Mouse (Mus musculus): ENCODE results near the gene Vmn2r19. TPM values are rescaled to one million over a fixed set of nuclear protein-coding genes. Genes with fewer than 3 reads are reported as not detected.
A peak's percentile ranks its signal among the peaks of the same experiment; 100 is the strongest.
"Not testable (repeated sequence)": the region's sequence is repeated elsewhere in the genome, so short reads cannot be mapped to it uniquely, and the experiment has no call there.

Gene Vmn2r19
- polyA plus RNA-seq, 1 experiment from 2014 or later = not detected

- no peak overlapping the region for H3K9ac ChIP-seq (ENCODE audit: low read depth, low read length)
- no peak overlapping the region for H3K27ac ChIP-seq (ENCODE audit: low read length)
- H3K36me3 ChIP-seq (ENCODE audit: control insufficient read depth, insufficient read depth) = no peaks in the 10 kb centered on the region
- H3K4me3 ChIP-seq (ENCODE audit: low read depth, low read length) = no peak overlapping the region
- no peaks in the 10 kb centered on the region for H3K27me3 ChIP-seq (ENCODE audit: control insufficient read depth, insufficient read depth, low read depth, low read length)
- 15% methylated on average over 2 of the region's 2 CpGs for WGBS (ENCODE audit: insufficient replicate concordance)
- no peak for ATAC-seq (ENCODE audit: low read depth)
- peaks cover 11% of the 10 kb centered on the region for H3K4me1 ChIP-seq (ENCODE audit: control insufficient read depth, low read depth, low read length)
- no peak overlapping the region for H3K4me2 ChIP-seq (ENCODE audit: low read depth, low read length)
- H3K9me3 ChIP-seq (replicated peaks; ENCODE audit: control insufficient read depth, low read length) = no peaks in the 10 kb centered on the region
Observed at GRCm38 (mm10) chr6:123286311-123286710, 21.8 kb upstream of the Vmn2r19 start.

- H3K4me1 ChIP-seq (ENCODE audit: control insufficient read depth, low read depth, low read length) = peaks cover 15% of the 10 kb centered on the region
- WGBS (ENCODE audit: insufficient replicate concordance) = 19% methylated on average over 10 of the region's 10 CpGs
- H3K4me2 ChIP-seq (ENCODE audit: low read depth, low read length) = peak overlapping the region; percentile 36
- H3K27me3 ChIP-seq (ENCODE audit: control insufficient read depth, insufficient read depth, low read depth, low read length) = no peaks in the 10 kb centered on the region
- H3K27ac ChIP-seq (ENCODE audit: low read length) = peak overlapping the region; percentile 26; the same call in 1 of the 2 replicates
- H3K9me3 ChIP-seq (replicated peaks; ENCODE audit: control insufficient read depth, low read length) = no peaks in the 10 kb centered on the region
- no peak overlapping the region for H3K9ac ChIP-seq (ENCODE audit: low read depth, low read length)
- no peak for ATAC-seq (ENCODE audit: low read depth)
- H3K36me3 ChIP-seq (ENCODE audit: control insufficient read depth, insufficient read depth) = no peaks in the 10 kb centered on the region
- no peak overlapping the region for H3K4me3 ChIP-seq (ENCODE audit: low read depth, low read length)
Observed at GRCm38 (mm10) chr6:123288931-123289330, 19.2 kb upstream of the Vmn2r19 start.

GRCm38 (mm10) chr6:123289753-123290152, 18.4 kb upstream of the Vmn2r19 start, which contains the start of gene Clec4e:
TSS of gene Clec4e (minus strand) at chr6:123289870.
- WGBS (ENCODE audit: insufficient replicate concordance) = 42% methylated on average over 4 of the region's 4 CpGs
- no peaks in the 10 kb centered on the region for H3K9me3 ChIP-seq (replicated peaks; ENCODE audit: control insufficient read depth, low read length)
- H3K4me3 ChIP-seq (ENCODE audit: low read depth, low read length) = no peak within 1 kb of the TSS
- ATAC-seq (ENCODE audit: low read depth) = no peak
- H3K27ac ChIP-seq (ENCODE audit: low read length) = peak within 1 kb of the TSS; percentile 26; the same call in 1 of the 2 replicates
- H3K27me3 ChIP-seq (ENCODE audit: control insufficient read depth, insufficient read depth, low read depth, low read length) = no peaks in the 10 kb centered on the region
- H3K4me1 ChIP-seq (ENCODE audit: control insufficient read depth, low read depth, low read length) = peaks cover 16% of the 10 kb centered on the region
- no peaks in the 10 kb centered on the region for H3K36me3 ChIP-seq (ENCODE audit: control insufficient read depth, insufficient read depth)
- no peak within 1 kb of the TSS for H3K9ac ChIP-seq (ENCODE audit: low read depth, low read length)
- H3K4me2 ChIP-seq (ENCODE audit: low read depth, low read length) = peak within 1 kb of the TSS; percentile 36

GRCm38 (mm10) chr6:123292751-123293400, 15.3 kb upstream of the Vmn2r19 start:
- peak overlapping the region; percentile 50 for H3K4me2 ChIP-seq (ENCODE audit: low read depth, low read length)

GRCm38 (mm10) chr6:123293509-123293908, 14.6 kb upstream of the Vmn2r19 start:
- H3K27ac ChIP-seq (ENCODE audit: low read length) = peak overlapping the region; percentile 90
- peak overlapping the region; percentile 42 for H3K4me2 ChIP-seq (ENCODE audit: low read depth, low read length)
- peak overlapping the region; percentile 30; the same call in 1 of the 2 replicates for H3K9ac ChIP-seq (ENCODE audit: low read depth, low read length)
- H3K27me3 ChIP-seq (ENCODE audit: control insufficient read depth, insufficient read depth, low read depth, low read length); H3K36me3 ChIP-seq (ENCODE audit: control insufficient read depth, insufficient read depth); H3K9me3 ChIP-seq (replicated peaks; ENCODE audit: control insufficient read depth, low read length); H3K4me3 ChIP-seq (ENCODE audit: low read depth, low read length): not testable (repeated sequence)
- ATAC-seq (ENCODE audit: low read depth) = peak; percentile 38
- H3K4me1 ChIP-seq (ENCODE audit: control insufficient read depth, low read depth, low read length) = peaks cover 19% of the 10 kb centered on the region
- 43% methylated on average over 11 of the region's 11 CpGs for WGBS (ENCODE audit: insufficient replicate concordance)

More at GRCm38 (mm10) chr6:123292751-123293400, 15.3 kb upstream of the Vmn2r19 start:
- WGBS (ENCODE audit: insufficient replicate concordance) = 79% methylated on average over 1 of the region's 1 CpGs
- peak overlapping the region; percentile 52 for H3K9ac ChIP-seq (ENCODE audit: low read depth, low read length)
- ATAC-seq (ENCODE audit: low read depth) = peak; percentile 98
- no peaks in the 10 kb centered on the region for H3K36me3 ChIP-seq (ENCODE audit: control insufficient read depth, insufficient read depth)
- no peak overlapping the region for H3K4me3 ChIP-seq (ENCODE audit: low read depth, low read length)
- H3K4me1 ChIP-seq (ENCODE audit: control insufficient read depth, low read depth, low read length) = peaks cover 19% of the 10 kb centered on the region
- no peaks in the 10 kb centered on the region for H3K9me3 ChIP-seq (replicated peaks; ENCODE audit: control insufficient read depth, low read length)
- H3K27me3 ChIP-seq (ENCODE audit: control insufficient read depth, insufficient read depth, low read depth, low read length) = no peaks in the 10 kb centered on the region
- H3K27ac ChIP-seq (ENCODE audit: low read length) = peak overlapping the region; percentile 98

GRCm38 (mm10) chr6:123296687-123297086, 11.4 kb upstream of the Vmn2r19 start:
- ATAC-seq (ENCODE audit: low read depth) = 0 out of 2 replicates have a peak, but pooled peaks have one; percentile 11
- H3K9ac ChIP-seq (ENCODE audit: low read depth, low read length) = no peak overlapping the region
- no peak overlapping the region for H3K4me2 ChIP-seq (ENCODE audit: low read depth, low read length)
- H3K27ac ChIP-seq (ENCODE audit: low read length) = no peak overlapping the region
- no peaks in the 10 kb centered on the region for H3K27me3 ChIP-seq (ENCODE audit: control insufficient read depth, insufficient read depth, low read depth, low read length)
- no peaks in the 10 kb centered on the region for H3K9me3 ChIP-seq (replicated peaks; ENCODE audit: control insufficient read depth, low read length)
- WGBS (ENCODE audit: insufficient replicate concordance) = 47% methylated on average over 1 of the region's 1 CpGs
- no peaks in the 10 kb centered on the region for H3K36me3 ChIP-seq (ENCODE audit: control insufficient read depth, insufficient read depth)
- peak overlapping the region; percentile 22; the same call in 1 of the 2 replicates for H3K4me3 ChIP-seq (ENCODE audit: low read depth, low read length)
- peaks cover 8% of the 10 kb centered on the region for H3K4me1 ChIP-seq (ENCODE audit: control insufficient read depth, low read depth, low read length)

- H3K27ac ChIP-seq (ENCODE audit: low read length); H3K36me3 ChIP-seq (ENCODE audit: control insufficient read depth, insufficient read depth); H3K4me3 ChIP-seq (ENCODE audit: low read depth, low read length); H3K9ac ChIP-seq (ENCODE audit: low read depth, low read length); H3K27me3 ChIP-seq (ENCODE audit: control insufficient read depth, insufficient read depth, low read depth, low read length); H3K4me1 ChIP-seq (ENCODE audit: control insufficient read depth, low read depth, low read length); H3K9me3 ChIP-seq (replicated peaks; ENCODE audit: control insufficient read depth, low read length); H3K4me2 ChIP-seq (ENCODE audit: low read depth, low read length): not testable (repeated sequence)
- ATAC-seq (ENCODE audit: low read depth) = peak; percentile 64
- WGBS (ENCODE audit: insufficient replicate concordance) = 32% methylated on average over 7 of the region's 7 CpGs
Observed at GRCm38 (mm10) chr6:123306315-123306714, 1.8 kb upstream of the Vmn2r19 start.

- H3K4me1 ChIP-seq (ENCODE audit: control insufficient read depth, low read depth, low read length) = no peaks in the 10 kb centered on the region
- no peaks in the 10 kb centered on the region for H3K27me3 ChIP-seq (ENCODE audit: control insufficient read depth, insufficient read depth, low read depth, low read length)
- no peak for ATAC-seq (ENCODE audit: low read depth)
- no peak overlapping the region for H3K27ac ChIP-seq (ENCODE audit: low read length)
- no peak overlapping the region for H3K4me2 ChIP-seq (ENCODE audit: low read depth, low read length)
- no peaks in the 10 kb centered on the region for H3K9me3 ChIP-seq (replicated peaks; ENCODE audit: control insufficient read depth, low read length)
- no peaks in the 10 kb centered on the region for H3K36me3 ChIP-seq (ENCODE audit: control insufficient read depth, insufficient read depth)
- no peak overlapping the region for H3K4me3 ChIP-seq (ENCODE audit: low read depth, low read length)
- no peak overlapping the region for H3K9ac ChIP-seq (ENCODE audit: low read depth, low read length)
- WGBS (ENCODE audit: insufficient replicate concordance) = 51% methylated on average over 2 of the region's 2 CpGs
Observed at GRCm38 (mm10) chr6:123332503-123332902, 24.4 kb downstream of the Vmn2r19 start.

GRCm38 (mm10) chr6:123340093-123340492, 32.0 kb downstream of the Vmn2r19 start:
- Histone ChIP-seq H3K9me3 (replicated peaks; ENCODE audit: control insufficient read depth, low read length) (no peaks in the 10 kb centered on the region), H3K27me3 (ENCODE audit: control insufficient read depth, insufficient read depth, low read depth, low read length) (no peaks in the 10 kb centered on the region), H3K27ac (ENCODE audit: low read length) (no peak overlapping the region), H3K4me1 (ENCODE audit: control insufficient read depth, low read depth, low read length) (no peaks in the 10 kb centered on the region), H3K9ac (ENCODE audit: low read depth, low read length) (no peak overlapping the region), H3K36me3 (ENCODE audit: control insufficient read depth, insufficient read depth) (no peaks in the 10 kb centered on the region), H3K4me2 (ENCODE audit: low read depth, low read length) (no peak overlapping the region), H3K4me3 (ENCODE audit: low read depth, low read length) (no peak overlapping the region)
- ATAC-seq (ENCODE audit: low read depth) = peak; percentile 37

Measured in liver, embryonic 16.5 days (tissue).